Mouse (Mus musculus) left cerebral cortex, adult 18-20 months (tissue): ENCODE data around the gene Cdkn1c. TPM values are rescaled to one million over a fixed set of nuclear protein-coding genes. Genes with fewer than 3 reads are reported as not detected.

Experiments
- DNase-seq, 2 experiments: peaks; one replicate each; pipeline ENCODE4 v3.0.0; 2021 to 2022; ENCODE audit warnings: low spot score in 2 of 2, mixed read lengths in 1 of 2
- long read RNA-seq, 2 experiments: library from polyadenylated mRNA; stranded (forward); transcript quantifications; one replicate each; pipeline ENCODE4 v2.0.0; 2021
- total RNA-seq, 2 experiments: library from RNA; stranded (reverse); gene quantifications; 2 replicates each; pipeline ENCODE4 v1.2.3; 2021

Cdkn1c gene
- 10 to 100 TPM; 11.9 to 13.3 TPM for total RNA-seq
- long read RNA-seq, experiment 1, transcript Cdkn1c-201 (4 exons, 1,901 nt), result major isoform, 6 of 33 reads
- long read RNA-seq, experiment 1, partial matches to known transcripts, result 6 of 33 reads
- long read RNA-seq, experiment 1, other reads (novel, unspliced or antisense), result 18 of 33 reads
- long read RNA-seq, experiment 2, partial matches to known transcripts, result 0 of 24 reads
- long read RNA-seq, experiment 2, other reads (novel, unspliced or antisense), result 15 of 24 reads

GRCm38 (mm10) chr7:143460874-143461273, at the start of gene Cdkn1c:
Gene Cdkn1c (minus strand): TSS chr7:143461050.
- peak; percentile 72 to 76 for DNase-seq

GRCm38 (mm10) chr7:143509566-143509965, 48.7 kb upstream of the Cdkn1c start:
- DNase-seq, result no peak

DNA sequence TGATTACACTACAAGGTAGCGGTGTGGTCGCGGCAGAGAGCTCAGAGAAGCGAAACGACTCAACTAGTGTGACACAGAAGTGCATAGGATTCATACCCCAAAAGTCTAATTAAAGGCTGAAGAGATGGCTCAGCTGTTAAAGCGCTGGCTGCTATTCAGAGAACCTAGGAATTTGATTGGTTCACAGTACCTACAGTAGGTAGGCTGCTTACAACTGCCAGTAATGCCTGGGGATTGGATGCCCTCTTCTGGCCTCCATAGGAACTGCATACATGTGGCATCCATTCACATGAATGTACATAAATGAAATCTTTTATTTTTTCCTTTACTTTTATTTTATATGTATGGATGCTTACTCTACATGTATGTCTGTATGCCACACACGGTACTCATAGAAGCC, 45.8 kb upstream of the Cdkn1c start:
- DNase-seq, result peak; percentile 42 to 52

- DNase-seq, result no peak
Observed at GRCm38 (mm10) chr7:143506271-143506670, 45.4 kb upstream of the Cdkn1c start.

GRCm38 (mm10) chr7:143505823-143506222, 45.0 kb upstream of the Cdkn1c start:
- peak; percentile 65 to 66 for DNase-seq

DNA sequence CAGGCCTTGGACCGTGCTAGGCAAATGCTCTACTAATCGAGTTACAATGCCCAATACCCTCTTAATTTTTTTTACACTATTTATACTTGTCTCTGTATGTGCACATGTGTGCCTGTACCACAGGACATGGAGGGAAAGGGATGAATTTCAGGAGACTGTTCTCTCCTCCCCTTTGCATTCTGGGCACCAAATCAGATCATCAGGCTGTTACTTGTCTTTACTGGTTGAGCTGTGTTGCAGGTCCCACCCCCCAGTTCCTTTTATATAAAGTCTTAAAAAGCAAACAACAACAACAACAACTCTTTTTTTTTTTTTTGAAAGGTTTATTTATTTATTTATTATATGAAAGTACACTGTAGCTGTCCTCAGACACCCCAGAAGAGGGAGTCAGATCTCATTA, 44.6 kb upstream of the Cdkn1c start:
- DNase-seq, result no peak

- no peak for DNase-seq
Observed at GRCm38 (mm10) chr7:143503926-143504325, 43.1 kb upstream of the Cdkn1c start.

- DNase-seq, result no peak
Observed at GRCm38 (mm10) chr7:143502418-143503200, 41.8 kb upstream of the Cdkn1c start, which contains the start of gene Phlda2. Gene Phlda2 (minus strand): TSS chr7:143503150.

- peak in 1 of 2 experiments; percentile 14 for DNase-seq
Observed at GRCm38 (mm10) chr7:143501643-143502417, 41.0 kb upstream of the Cdkn1c start.

DNA sequence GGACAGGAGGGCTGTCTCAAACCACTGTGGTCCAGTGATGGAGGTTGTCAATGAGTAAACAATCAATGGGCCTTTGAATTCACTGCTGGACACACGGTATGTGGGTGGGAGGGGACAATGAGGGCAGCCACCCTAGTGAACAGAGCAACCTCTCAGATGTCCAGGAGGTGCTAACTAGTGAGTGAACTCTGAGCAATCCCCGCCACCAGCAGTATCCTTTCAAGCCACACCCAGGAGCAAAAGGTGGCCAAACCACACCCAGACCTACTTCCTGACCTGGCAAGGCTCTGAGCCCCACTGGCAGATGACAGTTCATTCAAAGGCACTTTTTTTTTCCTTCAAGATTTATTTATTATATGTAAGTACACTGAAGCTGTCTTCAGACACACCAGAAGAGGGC, 40.1 kb upstream of the Cdkn1c start:
- no peak for DNase-seq

DNA sequence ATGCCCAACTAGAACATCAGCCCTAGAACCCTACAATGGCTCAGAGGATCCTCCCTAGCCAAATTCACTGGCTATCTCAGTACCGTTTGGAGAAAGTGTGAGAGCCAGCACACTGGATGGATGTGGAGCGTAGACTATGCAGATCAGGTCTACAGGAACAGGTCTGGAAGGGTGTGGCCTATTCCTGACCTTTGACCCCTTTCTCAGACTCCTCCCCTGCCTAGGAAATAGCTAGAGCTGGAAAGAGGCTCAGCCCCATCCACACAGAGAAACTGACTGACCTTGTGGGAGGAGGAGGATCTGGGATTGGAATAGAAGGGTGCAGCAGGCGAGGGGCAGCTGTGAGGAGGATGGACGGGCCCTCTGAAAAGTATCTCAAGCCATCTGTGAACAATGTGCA, 37.7 kb upstream of the Cdkn1c start:
- no peak for DNase-seq

- no peak for DNase-seq
Observed at GRCm38 (mm10) chr7:143495104-143495961, 34.5 kb upstream of the Cdkn1c start.

GRCm38 (mm10) chr7:143493616-143494126, 32.8 kb upstream of the Cdkn1c start:
- DNase-seq, result no peak

- DNase-seq, result no peak
Observed at GRCm38 (mm10) chr7:143489735-143490134, 28.9 kb upstream of the Cdkn1c start.

- DNase-seq, result no peak
Observed at GRCm38 (mm10) chr7:143482541-143482940, 21.7 kb upstream of the Cdkn1c start.

DNA sequence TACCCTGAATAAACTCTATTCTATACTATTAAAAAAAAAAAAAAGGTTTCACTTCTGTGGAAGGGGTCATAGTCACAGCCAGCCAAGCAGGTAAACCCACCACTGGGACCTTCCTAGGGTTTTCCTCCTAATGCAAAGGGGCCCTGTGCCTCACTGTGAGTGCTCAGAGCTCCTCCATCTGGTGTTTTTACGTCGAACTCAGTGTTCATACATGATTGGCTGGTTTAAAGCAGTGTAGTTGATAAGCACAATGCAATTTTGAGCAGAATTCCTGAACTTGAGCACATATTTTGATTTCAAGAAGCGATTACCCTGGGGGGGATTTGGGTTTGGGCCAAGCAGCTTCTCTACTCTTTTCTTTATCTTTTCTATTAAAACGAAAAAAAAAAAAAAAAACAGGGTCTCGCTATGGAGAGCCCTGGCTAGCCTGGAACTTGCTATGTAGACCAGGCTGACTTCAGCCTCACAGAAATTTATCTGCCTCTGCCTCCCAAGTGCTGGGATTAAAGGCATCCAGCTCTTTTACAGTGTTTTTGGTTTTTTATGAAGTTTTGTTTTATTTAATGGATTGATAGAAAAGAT, 21.0 kb upstream of the Cdkn1c start:
- DNase-seq, result no peak

DNA sequence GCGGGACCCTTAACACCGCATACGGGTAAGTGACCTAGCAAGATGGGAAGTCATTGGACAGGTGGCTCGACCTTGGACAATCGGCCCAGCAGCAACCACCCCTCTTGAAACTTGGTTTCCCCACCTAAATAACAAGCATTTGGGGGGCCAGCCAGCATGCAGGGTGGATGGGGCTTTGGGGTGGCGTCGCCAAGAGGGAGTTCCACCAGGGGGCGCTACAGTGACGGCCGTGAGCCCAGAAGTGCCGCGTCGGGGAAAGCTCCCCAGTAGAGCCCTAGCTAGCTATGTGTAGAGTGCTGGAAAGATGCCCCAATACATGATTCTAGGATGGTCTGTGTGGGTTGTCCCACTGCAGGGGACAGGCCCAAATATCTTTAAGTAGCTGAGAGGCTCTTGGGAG, 19.6 kb upstream of the Cdkn1c start:
- DNase-seq, result peak; percentile 35 to 64

DNA sequence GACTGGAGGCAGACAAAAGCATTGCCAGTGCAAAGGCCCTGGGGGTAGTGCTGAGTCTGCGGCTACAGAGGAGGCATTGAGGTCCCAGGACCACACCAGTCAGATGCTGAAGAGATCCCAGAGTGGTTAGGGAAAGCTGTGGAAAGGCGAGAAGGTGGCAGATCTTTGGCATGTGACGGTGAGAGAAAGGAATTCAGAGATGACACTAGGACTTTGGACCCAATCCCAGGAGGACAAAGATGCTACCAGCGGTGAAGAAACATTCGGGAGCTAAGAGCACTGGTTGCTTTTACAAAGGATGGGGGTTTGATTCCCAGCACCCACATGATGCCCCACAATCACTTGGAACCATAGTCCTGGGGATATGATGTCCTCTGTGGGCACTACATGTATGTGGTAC, 16.9 kb upstream of the Cdkn1c start:
- DNase-seq, result no peak

DNA sequence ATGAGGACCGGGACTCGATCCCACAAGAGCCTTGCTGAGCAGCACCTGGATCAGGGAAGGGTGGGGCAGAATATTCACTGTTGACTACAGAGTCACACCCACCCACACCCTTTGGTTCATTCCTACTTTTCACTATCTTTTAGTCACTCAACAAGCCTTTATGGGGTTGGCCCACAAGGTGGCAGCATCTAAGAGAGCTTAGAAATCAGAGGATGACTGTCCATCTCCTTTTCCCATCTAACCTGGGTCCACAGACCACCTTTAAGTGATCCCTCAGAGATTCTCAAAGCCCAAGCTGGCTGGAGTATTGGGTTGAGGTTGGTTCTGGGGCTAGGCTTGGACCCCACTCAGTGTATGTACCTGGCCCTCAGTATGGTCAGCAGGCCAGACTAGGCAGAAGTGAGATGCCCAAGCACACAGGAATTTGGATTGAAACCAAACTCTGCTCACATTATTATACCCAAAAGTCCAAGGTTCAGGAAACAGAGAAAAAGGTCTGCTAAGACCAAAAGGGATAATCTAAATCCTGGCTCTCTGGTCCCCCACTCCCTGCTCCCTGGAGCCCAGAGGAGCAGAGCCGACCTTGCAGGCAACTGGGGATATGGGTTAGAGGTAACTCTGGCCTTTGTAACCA, 16.0 kb upstream of the Cdkn1c start:
- no peak for DNase-seq

DNA sequence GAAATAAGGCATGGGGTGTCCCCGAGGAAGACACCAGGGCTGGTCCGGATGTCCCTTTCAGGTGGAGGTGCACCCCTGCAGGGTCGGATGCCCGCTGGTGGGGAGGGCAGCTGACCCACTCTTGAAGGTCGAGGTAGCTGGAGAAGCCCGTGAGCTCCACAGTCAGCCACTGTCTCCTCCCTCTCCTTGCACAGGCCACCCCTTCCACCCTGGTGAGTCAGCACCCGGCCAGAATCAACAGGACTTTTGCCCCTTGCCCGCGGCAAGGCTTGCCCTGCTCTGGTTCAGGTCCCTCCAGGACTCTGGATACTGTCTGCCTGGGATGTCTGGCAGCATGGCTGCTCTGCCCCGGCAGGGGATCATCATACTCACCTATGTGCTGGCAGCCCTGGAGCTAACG, 15.0 kb upstream of the Cdkn1c start:
- no peak for DNase-seq
